Mouse (Mus musculus): ENCODE measurements at regions not wholly inside any gene's neighbourhood (a gene's known extent, or its start where the extent isn't known, plus 50 kb on each side); places are given as distances from the start of the nearest gene placed in this dataset.

DNA sequence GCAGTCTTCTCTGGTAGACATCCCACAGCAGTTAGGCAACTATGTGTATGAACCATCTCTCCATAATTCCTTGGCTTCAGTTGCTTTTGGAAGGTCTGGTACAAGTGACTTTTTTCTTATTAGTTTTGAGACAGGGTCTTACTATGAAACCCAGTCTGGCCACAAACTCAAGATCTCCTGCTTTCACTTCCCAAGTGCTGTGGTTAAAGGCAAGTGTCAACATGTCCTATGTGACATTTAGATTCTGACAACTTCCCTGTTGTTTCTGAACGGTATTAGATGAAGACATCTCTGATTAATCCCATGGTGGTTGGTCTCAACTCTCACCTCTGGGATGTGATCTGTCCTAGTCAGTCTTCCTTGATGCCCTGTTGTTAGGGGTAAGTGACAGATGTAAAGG lies 88.4 kb upstream of the Fbxo33 start:
- DNase-seq (ENCODE audit: low spot score), result no peak

- no peak for DNase-seq (ENCODE audit: low spot score)
Measured at GRCm38 (mm10) chr12:59304522-59304921, 85.0 kb upstream of the Fbxo33 start.
